Mouse (Mus musculus) olfactory bulb, adult 2 months (tissue): ENCODE results near the gene Iqcj.

Experiments
- CTCF ChIP-seq: fragments of 200-500 bp; IDR thresholded peaks from 2 replicates; pipeline ENCODE4 v1.5.1; 2012; ENCODE audit warnings: low read depth, mild to moderate bottlenecking, low read length, moderate library complexity; ENCODE audit not compliant: insufficient read depth
- POLR2A ChIP-seq: fragments of 200-500 bp; IDR thresholded peaks from 2 replicates; pipeline ENCODE4 v1.6.1; 2012; ENCODE audit warnings: mild to moderate bottlenecking, low read depth, low read length, moderate library complexity; ENCODE audit not compliant: insufficient read depth

DNA sequence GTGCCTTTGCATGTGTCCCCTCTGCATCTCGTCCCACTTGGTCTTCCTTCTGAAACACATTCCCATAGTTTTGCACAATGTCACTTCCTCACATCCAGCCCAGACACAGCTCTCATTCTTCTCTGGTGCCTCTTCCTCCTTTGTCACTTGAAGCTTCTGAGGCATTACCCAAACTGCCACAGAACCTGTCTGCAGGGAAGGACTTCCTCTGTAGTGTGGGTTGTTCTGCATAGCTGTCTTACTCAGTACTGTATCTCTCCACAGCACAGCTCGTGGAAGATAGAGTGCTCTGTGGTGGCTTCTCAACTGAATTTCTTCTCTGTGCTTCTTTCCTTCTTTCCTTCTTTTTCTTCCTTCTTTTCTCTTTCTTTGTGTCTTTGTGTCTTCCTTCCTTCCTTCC lies 33.4 kb downstream of the Iqcj start:
- TF ChIP-seq CTCF (no peak), POLR2A (no peak)
